Mouse (Mus musculus) MEL (cell line): ENCODE data around the gene Upf2. TPM values are rescaled to one million over a fixed set of nuclear protein-coding genes. Genes with fewer than 3 reads are reported as not detected.
A peak's percentile ranks its signal among the peaks of the same experiment; 100 is the strongest.

Experiments used
- DNase-seq: peaks from one replicate; pipeline ENCODE4 v3.0.0; 2011; ENCODE audit warnings: low read depth, low spot score
- H3K27ac ChIP-seq: 2 replicates; pipeline ENCODE4 v1.5.1; 2012; ENCODE audit warnings: low read depth, mild to moderate bottlenecking, control low read depth, low read length, moderate library complexity; ENCODE audit not compliant: control insufficient read depth
- H3K27me3 ChIP-seq, 2 experiments: fragments of 150-350 bp in 1 of 2; sonication (generic) in 1 of 2; 2 replicates each; pipeline ENCODE4 v1.6.1; 2012; ENCODE audit warnings: low read length in 2 of 2, mild to moderate bottlenecking in 2 of 2, improper control_type of control experiment in 1 of 2, moderate library complexity in 1 of 2; ENCODE audit not compliant: insufficient read depth in 2 of 2, control insufficient read depth in 1 of 2
- H3K36me3 ChIP-seq, 2 experiments: 2 replicates each; pipeline ENCODE4 v1.6.1; 2012 to 2014; ENCODE audit warnings: low read length in 2 of 2, improper control_type of control experiment in 1 of 2, inconsistent platforms in 1 of 2, mild to moderate bottlenecking in 1 of 2; ENCODE audit not compliant: insufficient read depth in 2 of 2, control insufficient read depth in 1 of 2
- H3K4me1 ChIP-seq, 2 experiments: fragments of 150-350 bp in 1 of 2; sonication (generic) in 1 of 2; 2 replicates each; pipeline ENCODE4 v1.6.1; 2012; ENCODE audit warnings: low read length in 2 of 2, improper control_type of control experiment in 1 of 2, mild to moderate bottlenecking in 1 of 2; ENCODE audit not compliant: insufficient read depth in 2 of 2, control insufficient read depth in 1 of 2
- H3K4me3 ChIP-seq, 2 experiments: fragments of 150-350 bp in 1 of 2; sonication (generic) in 1 of 2; 2 replicates each; pipeline ENCODE4 v1.5.1; 2012; ENCODE audit warnings: low read depth in 2 of 2, low read length in 2 of 2, mild to moderate bottlenecking in 2 of 2, moderate library complexity in 2 of 2, control low read depth in 1 of 2, improper control_type of control experiment in 1 of 2; ENCODE audit not compliant: control insufficient read depth in 1 of 2, insufficient read depth in 1 of 2
- H3K79me2 ChIP-seq: 2 replicates; pipeline ENCODE4 v1.6.1; 2012; ENCODE audit warnings: mild to moderate bottlenecking, low read length, moderate library complexity; ENCODE audit not compliant: control insufficient read depth, poor library complexity, insufficient read depth
- H3K9ac ChIP-seq: 2 replicates; pipeline ENCODE4 v1.6.1; 2012; ENCODE audit warnings: low read depth, mild to moderate bottlenecking, control low read depth, low read length, moderate library complexity; ENCODE audit not compliant: control insufficient read depth, poor library complexity, severe bottlenecking
- H3K9me3 ChIP-seq: fragments of 150-350 bp; sonication (generic); replicated peaks from 2 replicates; pipeline ENCODE4 v1.6.1; 2012; ENCODE audit warnings: mild to moderate bottlenecking, low read length, improper control_type of control experiment, moderate library complexity; ENCODE audit not compliant: insufficient read depth
- BHLHE40 ChIP-seq: IDR thresholded peaks from 2 replicates; pipeline ENCODE4 v1.6.1; 2012; ENCODE audit warnings: low read depth, mild to moderate bottlenecking, inconsistent platforms, low read length, improper control_type of control experiment, borderline replicate concordance
- CTCF ChIP-seq, 3 experiments: IDR thresholded peaks in 2 of 3; conservative IDR thresholded peaks in 1 of 3; 2 replicates each; pipeline ENCODE4 v1.5.1; 2011 to 2012; ENCODE audit warnings: low read length in 3 of 3, low read depth in 2 of 3, mild to moderate bottlenecking in 2 of 3, improper control_type of control experiment in 1 of 3, inconsistent platforms in 1 of 3, mixed read lengths in 1 of 3, moderate library complexity in 1 of 3; ENCODE audit not compliant: control insufficient read depth in 1 of 3, insufficient read depth in 1 of 3, poor library complexity in 1 of 3, severe bottlenecking in 1 of 3
- E2F4 ChIP-seq: IDR thresholded peaks from 2 replicates; pipeline ENCODE4 v1.6.1; 2011; ENCODE audit warnings: low read depth, low read length, improper control_type of control experiment, borderline replicate concordance
- EP300 ChIP-seq, 2 experiments: IDR thresholded peaks; 2 replicates each; pipeline ENCODE4 v1.6.1; 2011; ENCODE audit warnings: improper control_type of control experiment in 2 of 2, low read length in 2 of 2, low read depth in 1 of 2, mild to moderate bottlenecking in 1 of 2
- GABPA ChIP-seq: IDR thresholded peaks from 2 replicates; pipeline ENCODE4 v1.6.1; 2012; ENCODE audit warnings: low read depth, mild to moderate bottlenecking, inconsistent platforms, low read length, improper control_type of control experiment, moderate library complexity
- HCFC1 ChIP-seq: IDR thresholded peaks from 2 replicates; pipeline ENCODE4 v1.6.1; 2012; ENCODE audit warnings: low read depth, mild to moderate bottlenecking, inconsistent platforms, low read length, improper control_type of control experiment, moderate library complexity
- JUND ChIP-seq: IDR thresholded peaks from 2 replicates; pipeline ENCODE4 v1.6.1; 2011; ENCODE audit warnings: low read depth, mild to moderate bottlenecking, improper control_type of control experiment, low read length
- MAX ChIP-seq: IDR thresholded peaks from 2 replicates; pipeline ENCODE4 v1.6.1; 2011; ENCODE audit warnings: low read length, improper control_type of control experiment
- MAZ ChIP-seq: IDR thresholded peaks from 2 replicates; pipeline ENCODE4 v1.6.1; 2012; ENCODE audit warnings: low read depth, mild to moderate bottlenecking, inconsistent platforms, low read length, improper control_type of control experiment
- MEF2A ChIP-seq: IDR thresholded peaks from 2 replicates; pipeline ENCODE4 v1.6.1; 2014; ENCODE audit warnings: low read depth, mild to moderate bottlenecking, inconsistent platforms, low read length, improper control_type of control experiment; ENCODE audit not compliant: poor library complexity, insufficient replicate concordance, severe bottlenecking; ENCODE audit errors: extremely low read depth
- MXI1 ChIP-seq: IDR thresholded peaks from 2 replicates; pipeline ENCODE4 v1.6.1; 2011; ENCODE audit warnings: mild to moderate bottlenecking, low read depth, low read length, improper control_type of control experiment
- NELFE ChIP-seq: IDR thresholded peaks from 2 replicates; pipeline ENCODE4 v1.6.1; 2011; ENCODE audit warnings: low read depth, low read length, improper control_type of control experiment
- NRF1 ChIP-seq: IDR thresholded peaks from 2 replicates; pipeline ENCODE4 v1.6.1; 2014; ENCODE audit warnings: low read depth, mild to moderate bottlenecking, inconsistent platforms, low read length, improper control_type of control experiment, moderate library complexity; ENCODE audit not compliant: poor library complexity, insufficient read depth, severe bottlenecking
- POLR2A ChIP-seq, 2 experiments: IDR thresholded peaks; 2 replicates each; pipeline ENCODE4 v1.6.1; 2011 to 2012; ENCODE audit warnings: low read length in 2 of 2, mild to moderate bottlenecking in 2 of 2, control low read depth in 1 of 2, improper control_type of control experiment in 1 of 2, low read depth in 1 of 2, moderate library complexity in 1 of 2; ENCODE audit not compliant: control insufficient read depth in 1 of 2, insufficient read depth in 1 of 2, poor library complexity in 1 of 2
- POLR2AphosphoS5 ChIP-seq: IDR thresholded peaks from 2 replicates; pipeline ENCODE4 v1.6.1; 2012; ENCODE audit warnings: low read depth, borderline replicate concordance, mild to moderate bottlenecking, inconsistent platforms, low read length, moderate library complexity, mixed read lengths
- RAD21 ChIP-seq: IDR thresholded peaks from 2 replicates; pipeline ENCODE4 v1.6.1; 2011; ENCODE audit warnings: mild to moderate bottlenecking, low read depth, low read length, improper control_type of control experiment
- RCOR1 ChIP-seq: IDR thresholded peaks from 2 replicates; pipeline ENCODE4 v1.6.1; 2012; ENCODE audit warnings: low read depth, mild to moderate bottlenecking, inconsistent platforms, low read length, improper control_type of control experiment
- SIN3A ChIP-seq: IDR thresholded peaks from 2 replicates; pipeline ENCODE4 v1.6.1; 2012; ENCODE audit warnings: low read length, improper control_type of control experiment, inconsistent platforms
- SMC3 ChIP-seq: IDR thresholded peaks from 2 replicates; pipeline ENCODE4 v1.6.1; 2011; ENCODE audit warnings: low read depth, low read length, improper control_type of control experiment
- TAL1 ChIP-seq: IDR thresholded peaks from 2 replicates; pipeline ENCODE4 v1.6.1; 2012; ENCODE audit warnings: mild to moderate bottlenecking, inconsistent platforms, low read length, moderate library complexity, mixed read lengths
- TBP ChIP-seq: IDR thresholded peaks from 2 replicates; pipeline ENCODE4 v1.8.0; 2011; ENCODE audit warnings: low read depth, low read length, improper control_type of control experiment
- TCF12 ChIP-seq: IDR thresholded peaks from 2 replicates; pipeline ENCODE4 v1.6.1; 2014; ENCODE audit warnings: low read depth, mild to moderate bottlenecking, inconsistent platforms, low read length, improper control_type of control experiment, moderate library complexity
- USF1 ChIP-seq: IDR thresholded peaks from 2 replicates; pipeline ENCODE4 v1.6.1; 2014; ENCODE audit warnings: low read depth, mild to moderate bottlenecking, inconsistent platforms, low read length, improper control_type of control experiment, moderate library complexity
- USF2 ChIP-seq, 2 experiments: IDR thresholded peaks; 2 replicates each; pipeline ENCODE4 v1.6.1; 2011 to 2012; ENCODE audit warnings: improper control_type of control experiment in 2 of 2, low read length in 2 of 2, borderline replicate concordance in 1 of 2, inconsistent platforms in 1 of 2, low read depth in 1 of 2, mild to moderate bottlenecking in 1 of 2; ENCODE audit not compliant: insufficient read depth in 1 of 2
- ZKSCAN1 ChIP-seq: IDR thresholded peaks from 2 replicates; pipeline ENCODE4 v1.6.1; 2012; ENCODE audit warnings: low read depth, mild to moderate bottlenecking, inconsistent platforms, low read length, improper control_type of control experiment, moderate library complexity
- ZMIZ1 ChIP-seq: IDR thresholded peaks from 2 replicates; pipeline ENCODE4 v1.6.1; 2012; ENCODE audit warnings: low read depth, mild to moderate bottlenecking, inconsistent platforms, low read length, improper control_type of control experiment, moderate library complexity
- ZNF384 ChIP-seq: IDR thresholded peaks from 2 replicates; pipeline ENCODE4 v1.6.1; 2012; ENCODE audit warnings: low read depth, mild to moderate bottlenecking, inconsistent platforms, low read length, improper control_type of control experiment
- polyA plus RNA-seq, 2 experiments: library from polyadenylated mRNA; stranded (reverse) in 1 of 2; unstranded in 1 of 2; fragments of >175 nt in 1 of 2; fragments of >200 nt in 1 of 2; gene quantifications; 2 replicates each; pipeline versions ENCODE4 v1.2.1 to v1.2.4; 2012; ENCODE audit warnings: low replicate concordance in 2 of 2, low read depth in 1 of 2; ENCODE audit not compliant: insufficient read length in 2 of 2, insufficient read depth in 1 of 2, missing spikeins in 1 of 2
- total RNA-seq: library from RNA; depleted of rRNA; stranded (reverse); fragments of 300-350 nt; gene quantifications from 2 replicates; pipeline ENCODE4 v1.2.3, GENCODE M21; 2012

Gene Upf2
- total and polyA plus RNA-seq, 3 experiments: 15.3 to 30.9 TPM; not detected in 1

- Histone ChIP-seq H3K27me3 (no peaks in the 10 kb centered on the region), H3K36me3 (peaks cover 0 to 16% of the 10 kb centered on the region in 2 experiments; a peak in 2 of 4 replicates), H3K4me3 (no peak overlapping the region), H3K4me1 (peaks cover 13 to 16% of the 10 kb centered on the region in 2 experiments), H3K9me3 (no peaks in the 10 kb centered on the region), H3K9ac (no peak overlapping the region), H3K27ac (no peak overlapping the region), H3K79me2 (no peaks in the 10 kb centered on the region)
- no peak for TF ChIP-seq MXI1
- no peak for TF ChIP-seq MEF2A
- TF ChIP-seq NELFE: no peak
- no peak for TF ChIP-seq E2F4
- TF ChIP-seq TBP: no peak
- no peak for TF ChIP-seq ZKSCAN1
- TF ChIP-seq SMC3: no peak
- no peak for TF ChIP-seq EP300 (IDR thresholded peaks at IDR 0.05; ENCODE audit: low read depth in 1 of 2, low read length in 2 of 2)
- no peak for TF ChIP-seq ZMIZ1
- no peak for TF ChIP-seq HCFC1
- no peak for TF ChIP-seq JUND
- no peak for TF ChIP-seq CTCF (IDR thresholded peaks at IDR 0.05 in 2 of 3, conservative IDR thresholded peaks at IDR 0.05 in 1 of 3; ENCODE audit: control insufficient read depth in 1 of 3, insufficient read depth in 1 of 3, low read depth in 2 of 3, low read length in 3 of 3, poor library complexity in 1 of 3, severe bottlenecking in 1 of 3)
- TF ChIP-seq BHLHE40: no peak
- no peak for TF ChIP-seq SIN3A
- DNase-seq: no peak
Observed at GRCm38 (mm10) chr2:5927481-5927880, 23.8 kb upstream of the Upf2 start.

GRCm38 (mm10) chr2:5929793-5930192, 21.5 kb upstream of the Upf2 start:
- no peak for DNase-seq
- H3K79me2 ChIP-seq: no peaks in the 10 kb centered on the region
- TF ChIP-seq USF1 (no peak), RAD21 (no peak), MAZ (no peak), GABPA (no peak), MAX (no peak), POLR2A (IDR thresholded peaks at IDR 0.05; ENCODE audit: control insufficient read depth in 1 of 2, insufficient read depth in 1 of 2, low read depth in 1 of 2, low read length in 2 of 2, poor library complexity in 1 of 2) (no peak), USF2 (IDR thresholded peaks at IDR 0.05; ENCODE audit: borderline replicate concordance in 1 of 2, insufficient read depth in 1 of 2, low read depth in 1 of 2, low read length in 2 of 2) (no peak), NELFE (no peak), CTCF (IDR thresholded peaks at IDR 0.05 in 2 of 3, conservative IDR thresholded peaks at IDR 0.05 in 1 of 3; ENCODE audit: control insufficient read depth in 1 of 3, insufficient read depth in 1 of 3, low read depth in 2 of 3, low read length in 3 of 3, poor library complexity in 1 of 3, severe bottlenecking in 1 of 3) (no peak), RCOR1 (no peak), JUND (no peak), ZNF384 (no peak), EP300 (IDR thresholded peaks at IDR 0.05; ENCODE audit: low read depth in 1 of 2, low read length in 2 of 2) (no peak), HCFC1 (no peak), TCF12 (no peak), POLR2AphosphoS5 (no peak), NRF1 (no peak), TAL1 (no peak), SMC3 (no peak)
- H3K36me3 ChIP-seq: peaks cover 0 to 16% of the 10 kb centered on the region in 2 experiments; a peak in 2 of 4 replicates
- H3K27ac ChIP-seq: peak overlapping the region; percentile 78
- no peak overlapping the region for H3K4me3 ChIP-seq
- H3K9ac ChIP-seq: no peak overlapping the region
- H3K4me1 ChIP-seq: peaks cover 16% of the 10 kb centered on the region in 2 experiments
- no peaks in the 10 kb centered on the region for H3K27me3 ChIP-seq
- no peaks in the 10 kb centered on the region for H3K9me3 ChIP-seq
